Mouse (Mus musculus) limb, embryonic 10.5 days (tissue): ENCODE data around the gene Golga4. TPM values are rescaled to one million over a fixed set of nuclear protein-coding genes. Genes with fewer than 3 reads are reported as not detected.

Experiments
- DNase-seq: peaks from one replicate; pipeline ENCODE4 v3.0.0-alpha.2; 2017; ENCODE audit warnings: low spot score
- H3K27ac ChIP-seq: fragments of 300-500 bp; sonication (generic); 2 replicates; pipeline ENCODE4 v1.5.1; 2016; ENCODE audit warnings: mild to moderate bottlenecking
- H3K27me3 ChIP-seq: fragments of 300-500 bp; sonication (generic); 2 replicates; pipeline ENCODE4 v1.6.1; 2016; ENCODE audit warnings: low read depth, mild to moderate bottlenecking; ENCODE audit not compliant: poor library complexity, severe bottlenecking
- H3K36me3 ChIP-seq: fragments of 300-500 bp; sonication (generic); 2 replicates; pipeline ENCODE4 v1.6.1; 2016; ENCODE audit warnings: mild to moderate bottlenecking, moderate library complexity
- H3K4me1 ChIP-seq: fragments of 300-500 bp; sonication (generic); 2 replicates; pipeline ENCODE4 v1.6.1; 2016
- H3K4me3 ChIP-seq: fragments of 300-500 bp; sonication (generic); 2 replicates; pipeline ENCODE4 v1.5.1; 2016; ENCODE audit warnings: mild to moderate bottlenecking, moderate library complexity
- H3K9me3 ChIP-seq: fragments of 300-500 bp; sonication (generic); replicated peaks from 2 replicates; pipeline ENCODE4 v1.6.1; 2016; ENCODE audit warnings: mild to moderate bottlenecking
- WGBS: fragments of 180-500 bp; shearing (Covaris S2); methylation state at CpG from one replicate; pipeline ENCODE4 v1.1.7; 2016; 5-methylcytosine and 5-hydroxymethylcytosine counted together
- polyA plus RNA-seq: library from polyadenylated mRNA; unstranded; fragments of >200 nt; fragmentation: Nextera tagmentation; extraction: Ambion mirVana; gene quantifications from 2 replicates; pipeline ENCODE4 v1.2.1, GENCODE M21; 2016

Gene Golga4
- polyA plus RNA-seq, 1 experiment from 2014 or later, result 49.6 TPM

DNA sequence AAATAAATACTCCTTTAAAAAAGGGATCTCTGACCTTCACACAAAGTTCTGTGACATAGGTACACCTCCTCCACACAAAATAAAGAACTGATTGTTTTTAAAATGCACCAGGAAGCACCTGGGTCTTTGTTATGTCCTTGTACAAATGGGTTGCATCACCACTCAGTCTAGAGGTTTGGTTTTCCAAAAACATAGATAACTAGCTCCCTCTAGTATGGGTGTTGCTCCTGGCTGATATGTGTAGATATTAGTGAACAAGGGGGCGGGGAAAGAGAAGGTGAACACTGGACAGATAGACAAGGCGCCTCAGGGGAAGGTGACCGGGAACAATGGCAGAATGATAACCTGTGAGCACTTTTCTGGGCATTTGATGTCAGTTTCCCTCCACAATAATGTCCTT is 10.1 kb upstream of the Golga4 start:
- H3K4me1 ChIP-seq, result no peaks in the 10 kb centered on the region

GRCm38 (mm10) chr9:118496952-118497351 is 9.1 kb upstream of the Golga4 start:
- no peak overlapping the region for H3K27ac ChIP-seq
- no peak overlapping the region for H3K4me3 ChIP-seq
- no peaks in the 10 kb centered on the region for H3K36me3 ChIP-seq
- no peaks in the 10 kb centered on the region for H3K9me3 ChIP-seq
- H3K27me3 ChIP-seq, result peaks cover under 1% of the 10 kb centered on the region; the same call in 1 of the 2 replicates
- 84% methylated on average over 3 of the region's 3 CpGs for WGBS
- no peak for DNase-seq
- no peaks in the 10 kb centered on the region for H3K4me1 ChIP-seq

More for the DNA sequence above, 10.1 kb upstream of the Golga4 start:
- no peak overlapping the region for H3K4me3 ChIP-seq
- WGBS, result 86% methylated on average over 3 of the region's 3 CpGs
- H3K36me3 ChIP-seq, result no peaks in the 10 kb centered on the region
- H3K9me3 ChIP-seq, result no peaks in the 10 kb centered on the region
- no peak overlapping the region for H3K27ac ChIP-seq
- peaks cover 9% of the 10 kb centered on the region; the same call in 1 of the 2 replicates for H3K27me3 ChIP-seq
- DNase-seq, result no peak

DNA sequence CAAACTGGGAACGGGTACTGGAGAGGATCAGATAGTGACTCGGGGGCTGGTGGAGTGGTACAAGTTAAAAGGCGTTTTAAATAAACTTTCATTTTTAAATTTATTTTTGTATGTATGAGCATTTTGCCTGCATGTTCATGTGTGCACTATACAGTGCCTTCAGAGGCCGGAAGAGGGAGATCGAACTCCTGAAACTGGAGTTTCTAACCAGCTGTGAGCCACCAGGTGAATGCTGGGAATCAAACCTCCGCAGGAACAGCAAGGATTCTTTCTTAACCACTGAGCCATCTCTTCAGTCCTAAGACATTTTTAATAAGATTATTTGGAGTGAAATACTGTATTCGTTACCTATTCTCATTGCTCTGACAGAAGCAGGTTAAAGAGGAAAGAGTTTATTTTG is 8.0 kb upstream of the Golga4 start:
- Histone ChIP-seq H3K4me3 (no peak overlapping the region), H3K9me3 (no peaks in the 10 kb centered on the region), H3K4me1 (no peaks in the 10 kb centered on the region), H3K27ac (no peak overlapping the region), H3K27me3 (no peaks in the 10 kb centered on the region), H3K36me3 (no peaks in the 10 kb centered on the region)
- WGBS, result 77% methylated on average over 7 of the region's 7 CpGs
- DNase-seq, result no peak

GRCm38 (mm10) chr9:118500963-118501362 is 5.1 kb upstream of the Golga4 start:
- WGBS, result 84% methylated on average over 6 of the region's 6 CpGs

DNA sequence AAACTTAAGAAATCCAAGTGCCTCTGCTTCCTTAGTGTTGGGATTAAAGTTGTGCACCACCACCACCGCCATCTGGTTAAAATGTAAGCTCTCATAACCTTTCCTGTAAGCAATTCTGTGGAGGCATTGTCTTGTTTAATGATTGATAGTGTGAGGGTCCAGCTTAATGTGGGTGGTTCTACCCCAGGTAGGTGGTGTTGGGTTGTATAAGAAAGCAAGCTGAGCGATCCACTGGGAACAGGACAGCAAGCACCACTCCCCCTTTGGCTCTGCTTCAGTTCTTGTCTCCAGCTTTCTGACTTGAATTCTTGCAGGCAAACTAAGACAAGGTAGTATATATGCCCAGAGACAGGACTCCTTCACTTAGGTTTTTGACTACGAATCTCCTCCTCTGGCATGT is 1.4 kb upstream of the Golga4 start:
- WGBS, result 84% methylated on average over 3 of the region's 3 CpGs
- H3K4me1 ChIP-seq, result peaks cover 24% of the 10 kb centered on the region
- no peak for DNase-seq
- H3K27me3 ChIP-seq, result no peaks in the 10 kb centered on the region
- H3K9me3 ChIP-seq, result no peaks in the 10 kb centered on the region
- H3K4me3 ChIP-seq, result no peak overlapping the region
- H3K27ac ChIP-seq, result no peak overlapping the region
- no peaks in the 10 kb centered on the region for H3K36me3 ChIP-seq

More at GRCm38 (mm10) chr9:118500963-118501362, 5.1 kb upstream of the Golga4 start:
- no peak for DNase-seq
- H3K4me3 ChIP-seq, result no peak overlapping the region
- H3K9me3 ChIP-seq, result no peaks in the 10 kb centered on the region
- no peak overlapping the region for H3K27ac ChIP-seq
- H3K27me3 ChIP-seq, result no peaks in the 10 kb centered on the region
- H3K4me1 ChIP-seq, result peaks cover 4% of the 10 kb centered on the region; the same call in 1 of the 2 replicates
- no peaks in the 10 kb centered on the region for H3K36me3 ChIP-seq

- Histone ChIP-seq H3K4me3 (peak overlapping the region; percentile 97), H3K27ac (peak overlapping the region; percentile 93), H3K27me3 (no peaks in the 10 kb centered on the region), H3K36me3 (peaks cover 10% of the 10 kb centered on the region), H3K9me3 (no peaks in the 10 kb centered on the region), H3K4me1 (peaks cover 36% of the 10 kb centered on the region)
- peak; percentile 52 for DNase-seq
- under 1% methylated on average over 57 of the region's 57 CpGs for WGBS
These were observed 551 bp downstream of the Golga4 start for GRCm38 (mm10) chr9:118506404-118507231.

- no peak for DNase-seq
- WGBS, result 86% methylated on average over 6 of the region's 6 CpGs
- peak overlapping the region; percentile 97 for H3K4me3 ChIP-seq
These were observed 1.5 kb downstream of the Golga4 start for GRCm38 (mm10) chr9:118507552-118507951.

GRCm38 (mm10) chr9:118508601-118509000 is 2.5 kb downstream of the Golga4 start:
- no peak for DNase-seq
- Histone ChIP-seq H3K9me3 (no peaks in the 10 kb centered on the region), H3K27me3 (no peaks in the 10 kb centered on the region), H3K4me3 (no peak overlapping the region), H3K36me3 (peaks cover 13% of the 10 kb centered on the region), H3K4me1 (peaks cover 37% of the 10 kb centered on the region), H3K27ac (no peak overlapping the region)
- 91% methylated on average over 7 of the region's 7 CpGs for WGBS

More at GRCm38 (mm10) chr9:118507552-118507951, 1.5 kb downstream of the Golga4 start:
- H3K4me1 ChIP-seq, result peaks cover 37% of the 10 kb centered on the region
- H3K36me3 ChIP-seq, result peaks cover 13% of the 10 kb centered on the region
- no peaks in the 10 kb centered on the region for H3K27me3 ChIP-seq
- no peaks in the 10 kb centered on the region for H3K9me3 ChIP-seq
- H3K27ac ChIP-seq, result no peak overlapping the region

GRCm38 (mm10) chr9:118510941-118511690 is 5.0 kb downstream of the Golga4 start:
- no peak for DNase-seq
- Histone ChIP-seq H3K9me3 (no peaks in the 10 kb centered on the region), H3K27me3 (no peaks in the 10 kb centered on the region), H3K27ac (no peak overlapping the region), H3K36me3 (peaks cover 36% of the 10 kb centered on the region), H3K4me1 (peaks cover 32% of the 10 kb centered on the region), H3K4me3 (no peak overlapping the region)
- 79% methylated on average over 15 of the region's 15 CpGs for WGBS

DNA sequence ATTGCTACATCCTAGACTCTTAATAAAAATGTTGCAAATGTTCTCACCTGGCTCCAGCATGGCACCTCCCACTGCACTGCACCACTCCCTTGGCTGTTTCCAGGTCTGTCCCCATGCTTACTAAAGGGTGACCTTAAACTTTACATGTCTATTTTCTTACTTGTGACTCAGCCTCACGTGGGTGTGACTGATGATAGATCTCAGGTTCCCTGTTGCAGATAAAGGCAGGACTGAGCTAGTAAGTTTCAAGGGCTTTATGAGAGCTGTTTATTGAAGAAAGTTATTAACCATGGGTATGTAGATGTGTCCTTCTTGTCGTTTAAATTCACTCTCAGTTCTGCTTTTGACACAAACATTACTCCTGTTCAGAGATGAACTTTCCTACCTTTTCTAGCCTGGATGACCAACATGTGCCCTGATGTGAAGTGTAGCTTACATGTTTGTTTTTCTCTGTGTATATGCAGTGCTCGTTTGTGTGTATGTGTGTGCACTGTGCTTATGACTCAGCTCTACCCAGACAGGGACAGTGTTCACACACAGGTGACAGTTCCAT is 6.7 kb downstream of the Golga4 start:
- H3K27me3 ChIP-seq, result no peaks in the 10 kb centered on the region
- H3K36me3 ChIP-seq, result peaks cover 41% of the 10 kb centered on the region
- WGBS, result 87% methylated on average over 3 of the region's 3 CpGs
- H3K9me3 ChIP-seq, result no peaks in the 10 kb centered on the region
- no peak for DNase-seq
- H3K27ac ChIP-seq, result no peak overlapping the region
- H3K4me3 ChIP-seq, result no peak overlapping the region
- peaks cover 18% of the 10 kb centered on the region for H3K4me1 ChIP-seq

DNA sequence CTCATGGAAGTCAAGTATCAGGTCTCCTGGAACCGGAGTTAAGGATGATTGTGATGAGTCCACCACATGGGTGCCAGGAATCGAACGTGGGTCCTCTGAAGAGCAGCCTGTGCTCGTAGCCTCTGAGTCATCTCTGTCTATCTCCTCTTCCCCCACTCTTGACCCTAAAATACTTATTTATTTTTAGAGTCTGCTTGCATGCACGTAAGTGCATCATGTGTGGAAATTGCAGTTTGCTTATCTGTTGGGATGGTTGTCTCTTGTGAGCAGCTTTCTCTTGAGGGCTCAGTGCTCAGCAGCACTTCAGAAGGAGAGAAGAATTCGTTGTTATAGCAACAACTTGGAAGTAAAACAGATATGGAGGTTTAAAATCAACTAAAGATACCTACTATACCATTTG is 9.4 kb downstream of the Golga4 start:
- H3K4me1 ChIP-seq, result peaks cover 15% of the 10 kb centered on the region
- H3K36me3 ChIP-seq, result peaks cover 40% of the 10 kb centered on the region
- 93% methylated on average over 6 of the region's 6 CpGs for WGBS
- no peak overlapping the region for H3K4me3 ChIP-seq
- H3K9me3 ChIP-seq, result no peaks in the 10 kb centered on the region
- no peaks in the 10 kb centered on the region for H3K27me3 ChIP-seq
- H3K27ac ChIP-seq, result no peak overlapping the region
- DNase-seq, result no peak

DNA sequence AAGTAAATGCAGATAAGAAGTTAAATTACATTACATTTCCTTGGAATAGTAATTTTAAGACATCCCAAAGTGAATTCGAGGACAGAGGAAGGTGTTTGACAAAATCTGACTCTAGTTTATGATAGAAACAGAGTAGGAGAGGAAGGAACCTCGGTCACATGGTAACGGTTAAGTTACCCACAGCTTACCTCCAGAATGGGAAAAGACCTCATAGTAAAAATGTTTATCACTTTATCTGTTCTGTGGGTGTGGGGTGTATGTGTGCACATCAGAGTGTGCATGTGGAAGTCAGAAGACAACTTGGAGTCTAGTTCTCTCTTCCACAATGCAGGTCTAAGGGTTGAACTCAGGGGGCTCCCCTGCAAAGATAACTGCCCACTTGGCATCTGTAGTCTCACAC is 10.1 kb downstream of the Golga4 start:
- Histone ChIP-seq H3K4me3 (no peak overlapping the region), H3K9me3 (no peaks in the 10 kb centered on the region), H3K27ac (no peak overlapping the region), H3K27me3 (no peaks in the 10 kb centered on the region), H3K4me1 (peaks cover 17% of the 10 kb centered on the region), H3K36me3 (peaks cover 35% of the 10 kb centered on the region)
- WGBS, result 93% methylated on average over 3 of the region's 3 CpGs
- no peak for DNase-seq

- Histone ChIP-seq H3K9me3 (no peaks in the 10 kb centered on the region), H3K27me3 (no peaks in the 10 kb centered on the region), H3K4me1 (peaks cover 13% of the 10 kb centered on the region), H3K27ac (no peak overlapping the region), H3K4me3 (no peak overlapping the region), H3K36me3 (peaks cover 31% of the 10 kb centered on the region)
- no peak for DNase-seq
- WGBS, result 87% methylated on average over 8 of the region's 8 CpGs
These were observed 11.6 kb downstream of the Golga4 start for GRCm38 (mm10) chr9:118517619-118518018.
